Mouse (Mus musculus): Measurements from ENCODE around the gene Lgi1. TPM values are rescaled to one million over a fixed set of nuclear protein-coding genes. Genes with fewer than 3 reads are reported as not detected.

Lgi1 gene
- polyA plus RNA-seq, 1 experiment from 2014 or later = 24.0 TPM

GRCm38 (mm10) chr19:38253796-38254195 lies 10.5 kb upstream of the Lgi1 start:
- Histone ChIP-seq H3K27ac (ENCODE audit: low read depth, low read length) (no peak overlapping the region), H3K4me2 (ENCODE audit: low read depth, low read length) (no peak overlapping the region), H3K4me1 (ENCODE audit: control insufficient read depth, insufficient read depth, low read length) (no peaks in the 10 kb centered on the region), H3K27me3 (ENCODE audit: control insufficient read depth, insufficient read depth, low read length) (no peaks in the 10 kb centered on the region), H3K9ac (replicated peaks; ENCODE audit: low read depth, low read length) (no peak overlapping the region), H3K4me3 (ENCODE audit: low read depth, low read length) (no peak overlapping the region), H3K36me3 (ENCODE audit: control insufficient read depth, insufficient read depth, low read length) (no peaks in the 10 kb centered on the region), H3K9me3 (ENCODE audit: control insufficient read depth, low read length) (no peaks in the 10 kb centered on the region)
- WGBS = 64% methylated on average over 6 of the region's 6 CpGs
- no peak for ATAC-seq (ENCODE audit: low read depth)

GRCm38 (mm10) chr19:38258651-38259065 lies 5.7 kb upstream of the Lgi1 start:
- H3K27me3 ChIP-seq (ENCODE audit: control insufficient read depth, insufficient read depth, low read length) = no peaks in the 10 kb centered on the region
- ATAC-seq (ENCODE audit: low read depth) = peak; percentile 62; the same call in 1 of the 2 replicates
- no peaks in the 10 kb centered on the region for H3K36me3 ChIP-seq (ENCODE audit: control insufficient read depth, insufficient read depth, low read length)
- no peaks in the 10 kb centered on the region for H3K9me3 ChIP-seq (ENCODE audit: control insufficient read depth, low read length)
- WGBS = 77% methylated on average over 3 of the region's 3 CpGs
- H3K27ac ChIP-seq (ENCODE audit: low read depth, low read length) = no peak overlapping the region
- H3K4me1 ChIP-seq (ENCODE audit: control insufficient read depth, insufficient read depth, low read length) = peaks cover under 1% of the 10 kb centered on the region; the same call in 1 of the 2 replicates
- H3K4me3 ChIP-seq (ENCODE audit: low read depth, low read length) = no peak overlapping the region
- no peak overlapping the region for H3K4me2 ChIP-seq (ENCODE audit: low read depth, low read length)
- no peak overlapping the region for H3K9ac ChIP-seq (replicated peaks; ENCODE audit: low read depth, low read length)

- H3K4me3 ChIP-seq (ENCODE audit: low read depth, low read length) = no peak overlapping the region
- H3K9me3 ChIP-seq (ENCODE audit: control insufficient read depth, low read length) = no peaks in the 10 kb centered on the region
- H3K36me3 ChIP-seq (ENCODE audit: control insufficient read depth, insufficient read depth, low read length) = no peaks in the 10 kb centered on the region
- WGBS = 92% methylated on average over 3 of the region's 3 CpGs
- H3K4me2 ChIP-seq (ENCODE audit: low read depth, low read length) = no peak overlapping the region
- no peak overlapping the region for H3K27ac ChIP-seq (ENCODE audit: low read depth, low read length)
- H3K4me1 ChIP-seq (ENCODE audit: control insufficient read depth, insufficient read depth, low read length) = peaks cover 7% of the 10 kb centered on the region; the same call in 1 of the 2 replicates
- no peak for ATAC-seq (ENCODE audit: low read depth)
- no peaks in the 10 kb centered on the region for H3K27me3 ChIP-seq (ENCODE audit: control insufficient read depth, insufficient read depth, low read length)
- no peak overlapping the region for H3K9ac ChIP-seq (replicated peaks; ENCODE audit: low read depth, low read length)
Observed at GRCm38 (mm10) chr19:38259436-38259835, 4.9 kb upstream of the Lgi1 start.

- no peak overlapping the region for H3K27ac ChIP-seq (ENCODE audit: low read depth, low read length)
- H3K36me3 ChIP-seq (ENCODE audit: control insufficient read depth, insufficient read depth, low read length) = no peaks in the 10 kb centered on the region
- H3K9ac ChIP-seq (replicated peaks; ENCODE audit: low read depth, low read length) = no peak overlapping the region
- peaks cover 7% of the 10 kb centered on the region; the same call in 1 of the 2 replicates for H3K4me1 ChIP-seq (ENCODE audit: control insufficient read depth, insufficient read depth, low read length)
- H3K4me2 ChIP-seq (ENCODE audit: low read depth, low read length) = no peak overlapping the region
- ATAC-seq (ENCODE audit: low read depth) = no peak
- H3K27me3 ChIP-seq (ENCODE audit: control insufficient read depth, insufficient read depth, low read length) = no peaks in the 10 kb centered on the region
- H3K4me3 ChIP-seq (ENCODE audit: low read depth, low read length) = no peak overlapping the region
- WGBS = 32% methylated on average over 4 of the region's 4 CpGs
- H3K9me3 ChIP-seq (ENCODE audit: control insufficient read depth, low read length) = no peaks in the 10 kb centered on the region
Observed at GRCm38 (mm10) chr19:38260346-38260745, 4.0 kb upstream of the Lgi1 start.

- H3K9me3 ChIP-seq (ENCODE audit: control insufficient read depth, low read length) = no peaks in the 10 kb centered on the region
- no peak overlapping the region for H3K4me3 ChIP-seq (ENCODE audit: low read depth, low read length)
- 85% methylated on average over 5 of the region's 5 CpGs for WGBS
- no peak overlapping the region for H3K9ac ChIP-seq (replicated peaks; ENCODE audit: low read depth, low read length)
- peaks cover 12% of the 10 kb centered on the region; the same call in 1 of the 2 replicates for H3K4me1 ChIP-seq (ENCODE audit: control insufficient read depth, insufficient read depth, low read length)
- ATAC-seq (ENCODE audit: low read depth) = no peak
- H3K4me2 ChIP-seq (ENCODE audit: low read depth, low read length) = no peak overlapping the region
- H3K27ac ChIP-seq (ENCODE audit: low read depth, low read length) = no peak overlapping the region
- H3K36me3 ChIP-seq (ENCODE audit: control insufficient read depth, insufficient read depth, low read length) = no peaks in the 10 kb centered on the region
- H3K27me3 ChIP-seq (ENCODE audit: control insufficient read depth, insufficient read depth, low read length) = no peaks in the 10 kb centered on the region
Observed at GRCm38 (mm10) chr19:38261351-38261750, 3.0 kb upstream of the Lgi1 start.

- Histone ChIP-seq H3K36me3 (ENCODE audit: control insufficient read depth, insufficient read depth, low read length) (no peaks in the 10 kb centered on the region), H3K27me3 (ENCODE audit: control insufficient read depth, insufficient read depth, low read length) (no peaks in the 10 kb centered on the region), H3K9me3 (ENCODE audit: control insufficient read depth, low read length) (no peaks in the 10 kb centered on the region), H3K27ac (ENCODE audit: low read depth, low read length) (peak overlapping the region; percentile 72), H3K4me1 (ENCODE audit: control insufficient read depth, insufficient read depth, low read length) (peaks cover 12% of the 10 kb centered on the region; the same call in 1 of the 2 replicates), H3K4me3 (ENCODE audit: low read depth, low read length) (peak overlapping the region; percentile 26), H3K4me2 (ENCODE audit: low read depth, low read length) (peak overlapping the region; percentile 48), H3K9ac (replicated peaks; ENCODE audit: low read depth, low read length) (no peak overlapping the region; the same call in 1 of the 2 replicates)
- peak; percentile 64 for ATAC-seq (ENCODE audit: low read depth)
- 22% methylated on average over 14 of the region's 14 CpGs for WGBS
Observed at GRCm38 (mm10) chr19:38263829-38264504, 369 bp upstream of the Lgi1 start.

GRCm38 (mm10) chr19:38265767-38266166 lies 1.4 kb downstream of the Lgi1 start:
- Histone ChIP-seq H3K4me3 (ENCODE audit: low read depth, low read length) (peak overlapping the region; percentile 26), H3K36me3 (ENCODE audit: control insufficient read depth, insufficient read depth, low read length) (no peaks in the 10 kb centered on the region), H3K27ac (ENCODE audit: low read depth, low read length) (no peak overlapping the region), H3K9ac (replicated peaks; ENCODE audit: low read depth, low read length) (no peak overlapping the region), H3K4me1 (ENCODE audit: control insufficient read depth, insufficient read depth, low read length) (peaks cover 12% of the 10 kb centered on the region; the same call in 1 of the 2 replicates), H3K9me3 (ENCODE audit: control insufficient read depth, low read length) (no peaks in the 10 kb centered on the region), H3K4me2 (ENCODE audit: low read depth, low read length) (peak overlapping the region; percentile 48), H3K27me3 (ENCODE audit: control insufficient read depth, insufficient read depth, low read length) (no peaks in the 10 kb centered on the region)
- ATAC-seq (ENCODE audit: low read depth) = no peak
- whole genome bisulfite sequencing = 81% methylated on average over 5 of the region's 5 CpGs

GRCm38 (mm10) chr19:38267469-38267868 lies 3.1 kb downstream of the Lgi1 start:
- Histone ChIP-seq H3K4me2 (ENCODE audit: low read depth, low read length) (no peak overlapping the region), H3K36me3 (ENCODE audit: control insufficient read depth, insufficient read depth, low read length) (no peaks in the 10 kb centered on the region), H3K4me1 (ENCODE audit: control insufficient read depth, insufficient read depth, low read length) (peaks cover 12% of the 10 kb centered on the region; the same call in 1 of the 2 replicates), H3K27me3 (ENCODE audit: control insufficient read depth, insufficient read depth, low read length) (no peaks in the 10 kb centered on the region), H3K27ac (ENCODE audit: low read depth, low read length) (no peak overlapping the region), H3K4me3 (ENCODE audit: low read depth, low read length) (no peak overlapping the region), H3K9ac (replicated peaks; ENCODE audit: low read depth, low read length) (no peak overlapping the region), H3K9me3 (ENCODE audit: control insufficient read depth, low read length) (no peaks in the 10 kb centered on the region)
- ATAC-seq (ENCODE audit: low read depth) = no peak
- WGBS = 85% methylated on average over 5 of the region's 5 CpGs

- Histone ChIP-seq H3K9me3 (ENCODE audit: control insufficient read depth, low read length) (no peaks in the 10 kb centered on the region), H3K9ac (replicated peaks; ENCODE audit: low read depth, low read length) (no peak overlapping the region), H3K4me1 (ENCODE audit: control insufficient read depth, insufficient read depth, low read length) (peaks cover 3% of the 10 kb centered on the region; the same call in 1 of the 2 replicates), H3K4me3 (ENCODE audit: low read depth, low read length) (no peak overlapping the region), H3K36me3 (ENCODE audit: control insufficient read depth, insufficient read depth, low read length) (no peaks in the 10 kb centered on the region), H3K4me2 (ENCODE audit: low read depth, low read length) (no peak overlapping the region), H3K27ac (ENCODE audit: low read depth, low read length) (no peak overlapping the region), H3K27me3 (ENCODE audit: control insufficient read depth, insufficient read depth, low read length) (no peaks in the 10 kb centered on the region)
- ATAC-seq (ENCODE audit: low read depth) = no peak
- WGBS = 27% methylated on average over 6 of the region's 6 CpGs
Observed at GRCm38 (mm10) chr19:38271071-38271470, 6.7 kb downstream of the Lgi1 start.
